18 mouse cellular contexts compared by ENCODE assay signal in the genomic region with DNA sequence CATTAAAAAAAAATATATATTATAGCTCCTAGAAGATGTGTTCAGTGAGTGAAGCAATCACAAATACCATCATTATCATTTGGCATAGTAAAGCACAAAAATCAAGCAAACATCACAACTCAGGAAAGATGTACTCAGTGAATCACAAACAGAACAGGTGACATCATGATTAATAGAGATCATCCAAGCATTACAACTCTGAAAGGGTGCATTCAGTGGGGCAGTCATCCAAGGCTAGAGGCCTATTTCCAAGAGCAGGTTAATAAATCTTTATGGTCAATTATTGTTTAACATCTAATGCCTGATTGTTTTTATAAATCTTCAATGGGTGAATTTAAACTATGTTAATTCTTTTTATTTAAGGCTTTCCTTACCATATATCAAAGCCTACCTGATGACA.
"Had no signal": no experiment of that assay in that cellular context is flagged by ENCODE, and none has a peak within 500 bp of the region (broad histone marks: within the 10 kb centered on the region; RNA-seq: fewer than 3 reads in every experiment).

No protein-coding gene starts in this region.

- H3K4me2 ChIP-seq: limb, embryonic 13.5 days; lung, embryonic 14.5 days; midbrain, embryonic 12.5 days; midbrain, embryonic 15.5 days; neural tube, embryonic 12.5 days; neural tube, embryonic 15.5 days; stomach, embryonic 15.5 days had no signal

- H3K9ac ChIP-seq: limb, embryonic 13.5 days; liver, embryonic 14.5 days; liver, postnatal 0 days; lung, embryonic 14.5 days; midbrain, embryonic 12.5 days; midbrain, embryonic 15.5 days; neural tube, embryonic 12.5 days; neural tube, embryonic 15.5 days; stomach, embryonic 15.5 days had no signal

- H3K4me3 ChIP-seq: limb, embryonic 10.5 days; limb, embryonic 13.5 days; midbrain, embryonic 12.5 days; midbrain, embryonic 15.5 days; neural tube, embryonic 12.5 days; neural tube, embryonic 15.5 days; stomach, embryonic 15.5 days had no signal

- H3K27me3 ChIP-seq: stomach, embryonic 15.5 days had no signal

- H3K36me3 ChIP-seq: limb, embryonic 10.5 days; limb, embryonic 13.5 days; midbrain, embryonic 12.5 days; midbrain, embryonic 15.5 days; neural tube, embryonic 12.5 days; neural tube, embryonic 15.5 days; stomach, embryonic 15.5 days had no signal

- H3K27ac ChIP-seq: kidney, postnatal 0 days; limb, embryonic 10.5 days; limb, embryonic 13.5 days; liver, embryonic 14.5 days; macrophage; midbrain, embryonic 12.5 days; midbrain, embryonic 15.5 days; neural tube, embryonic 12.5 days; neural tube, embryonic 15.5 days; stomach, embryonic 15.5 days had no signal

- DNase-seq: liver; liver, postnatal 0 days; lung, embryonic 14.5 days; right cerebral cortex, adult 18-20 months; right cerebral cortex, postnatal 14 days; right cerebral cortex, postnatal 4 days; thymus, postnatal 25 days had no signal

- H3K9me3 ChIP-seq: limb, embryonic 10.5 days; limb, embryonic 13.5 days; midbrain, embryonic 12.5 days; midbrain, embryonic 15.5 days; neural tube, embryonic 12.5 days; neural tube, embryonic 15.5 days; stomach, embryonic 15.5 days had no signal

- ATAC-seq: liver, postnatal 0 days; lung, postnatal 0 days; midbrain, embryonic 15.5 days had no signal
